9 mouse cellular contexts compared by ENCODE assay signal in the genomic region with DNA sequence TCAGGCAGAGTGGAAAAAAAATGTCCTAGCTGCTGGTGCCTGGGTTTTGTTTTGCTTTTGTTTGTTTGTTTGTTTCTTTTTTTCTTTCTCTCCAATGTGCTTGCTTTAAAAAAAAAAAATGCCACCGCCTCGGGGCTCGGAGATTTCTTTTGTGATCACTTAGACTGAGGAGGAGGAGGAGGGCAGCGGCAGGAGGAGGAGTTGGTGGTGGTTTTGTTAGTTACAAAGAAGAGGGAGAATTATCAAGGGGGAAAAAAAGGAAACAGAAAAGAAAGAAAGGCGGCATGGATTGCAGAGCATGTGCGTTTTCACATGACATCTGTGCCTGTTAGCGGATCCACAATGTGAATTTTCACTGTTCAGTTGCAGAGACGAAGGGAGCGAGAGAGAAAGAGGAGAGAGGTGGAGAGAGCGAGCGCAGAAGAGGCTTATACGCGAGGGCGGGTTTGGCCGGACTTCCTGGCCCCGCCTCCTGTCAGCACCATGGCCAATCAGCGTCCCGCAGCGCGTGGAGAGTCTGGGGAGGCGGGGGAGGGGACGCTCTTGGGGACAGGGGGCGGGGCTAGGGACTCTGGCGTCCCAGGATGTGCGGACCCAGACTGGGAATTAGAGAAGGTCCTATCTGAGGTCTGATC. TPM values are rescaled to one million over a fixed set of nuclear protein-coding genes. Genes with fewer than 3 reads are reported as not detected.
DNase-seq lines count a peak whose midpoint lies in the region; ATAC-seq and TF ChIP-seq lines count a peak whose summit lies in the region.
"Had no signal": no experiment of that assay in that cellular context is flagged by ENCODE, and none has a peak within 500 bp of the region (broad histone marks: within the 10 kb centered on the region; RNA-seq: fewer than 3 reads in every experiment).

Gene Rorb (minus strand): TSS at position 404 of the 635 bp plus-strand sequence.

- DNase-seq in spleen, postnatal 4 days (ENCODE audit: low spot score in 2 of 2): peak; percentile 25 to 66
- no peak for DNase-seq in spleen, postnatal 14 days (ENCODE audit: low spot score in 2 of 2)

- peak within 1 kb of the TSS; percentile 56 for H3K9ac ChIP-seq in heart, embryonic 11.5 days (ENCODE audit: low read depth, low read length)
- H3K9ac ChIP-seq in kidney, embryonic 14.5 days (ENCODE audit: low read depth, low read length): peak within 1 kb of the TSS; percentile 7
- peak within 1 kb of the TSS; percentile 63 for H3K9ac ChIP-seq in limb, embryonic 13.5 days
- H3K9ac ChIP-seq in midbrain, embryonic 16.5 days (ENCODE audit: low read depth, low read length): peak within 1 kb of the TSS; percentile 68

- H3K4me1 ChIP-seq in embryonic fibroblast, embryonic 13.5 days (ENCODE audit: control insufficient read depth, insufficient read depth, low read length): no peaks in the 10 kb centered on the region
- no peaks in the 10 kb centered on the region for H3K4me1 ChIP-seq in heart, embryonic 11.5 days (ENCODE audit: control insufficient read depth, insufficient read depth, low read length)
- 0 out of 2 replicates have a peak, but pooled peaks cover 6% of the 10 kb centered on the region for H3K4me1 ChIP-seq in kidney, embryonic 14.5 days (ENCODE audit: control insufficient read depth, insufficient read depth, low read length)
- H3K4me1 ChIP-seq in limb, embryonic 13.5 days: peaks cover 7% of the 10 kb centered on the region
- peaks cover 18% of the 10 kb centered on the region for H3K4me1 ChIP-seq in midbrain, embryonic 16.5 days (ENCODE audit: control insufficient read depth, insufficient read depth, low read length)
- H3K4me1 ChIP-seq in testis, adult 2 months (ENCODE audit: control insufficient read depth, insufficient read depth, low read length): peaks cover 11% of the 10 kb centered on the region

- under 1% methylated on average over 25 of the region's 25 CpGs for WGBS in heart, embryonic 11.5 days (ENCODE audit: insufficient replicate concordance)
- under 1% methylated on average over 25 of the region's 25 CpGs for WGBS in kidney, embryonic 14.5 days
- under 1% methylated on average over 25 of the region's 25 CpGs for WGBS in limb, embryonic 13.5 days
- under 1% methylated on average over 25 of the region's 25 CpGs for WGBS in midbrain, embryonic 16.5 days

- no peak within 1 kb of the TSS for H3K27ac ChIP-seq in embryonic fibroblast, embryonic 13.5 days (ENCODE audit: insufficient read depth, low read length)
- H3K27ac ChIP-seq in heart, embryonic 11.5 days (ENCODE audit: low read depth, low read length): no peak within 1 kb of the TSS
- no peak within 1 kb of the TSS for H3K27ac ChIP-seq in kidney, embryonic 14.5 days (ENCODE audit: low read depth, low read length)
- H3K27ac ChIP-seq in limb, embryonic 13.5 days: no peak within 1 kb of the TSS
- peak within 1 kb of the TSS; percentile 73 for H3K27ac ChIP-seq in midbrain, embryonic 16.5 days (ENCODE audit: low read length)
- H3K27ac ChIP-seq in testis, adult 2 months (ENCODE audit: control insufficient read depth, insufficient read depth, low read depth, low read length): no peak within 1 kb of the TSS

- H3K36me3 ChIP-seq in heart, embryonic 11.5 days (ENCODE audit: control insufficient read depth, insufficient read depth, low read length): no peaks in the 10 kb centered on the region
- no peaks in the 10 kb centered on the region for H3K36me3 ChIP-seq in kidney, embryonic 14.5 days (ENCODE audit: control insufficient read depth, insufficient read depth, low read length)
- H3K36me3 ChIP-seq in limb, embryonic 13.5 days: no peaks in the 10 kb centered on the region
- no peaks in the 10 kb centered on the region for H3K36me3 ChIP-seq in midbrain, embryonic 16.5 days (ENCODE audit: control insufficient read depth, insufficient read depth, low read length)
- no peaks in the 10 kb centered on the region for H3K36me3 ChIP-seq in testis, adult 2 months (ENCODE audit: control insufficient read depth, insufficient read depth, low read length)

- no peaks in the 10 kb centered on the region for H3K9me3 ChIP-seq in heart, embryonic 11.5 days (replicated peaks; ENCODE audit: control insufficient read depth, low read length)
- no peaks in the 10 kb centered on the region for H3K9me3 ChIP-seq in kidney, embryonic 14.5 days (ENCODE audit: control insufficient read depth, low read length)
- no peaks in the 10 kb centered on the region for H3K9me3 ChIP-seq in limb, embryonic 13.5 days
- H3K9me3 ChIP-seq in midbrain, embryonic 16.5 days (replicated peaks; ENCODE audit: control insufficient read depth, low read length, poor library complexity, severe bottlenecking): no peaks in the 10 kb centered on the region

- peak within 1 kb of the TSS; percentile 53 for H3K4me3 ChIP-seq in embryonic fibroblast, embryonic 13.5 days (ENCODE audit: insufficient read depth, low read length)
- H3K4me3 ChIP-seq in heart, embryonic 11.5 days (ENCODE audit: low read depth, low read length): peak within 1 kb of the TSS; percentile 52
- peak within 1 kb of the TSS; percentile 48 for H3K4me3 ChIP-seq in kidney, embryonic 14.5 days (ENCODE audit: low read length)
- H3K4me3 ChIP-seq in limb, embryonic 13.5 days: peak within 1 kb of the TSS; percentile 50
- peak within 1 kb of the TSS; percentile 51 for H3K4me3 ChIP-seq in midbrain, embryonic 16.5 days (ENCODE audit: low read depth, low read length)
- H3K4me3 ChIP-seq in testis, adult 2 months (ENCODE audit: control insufficient read depth, low read depth, low read length): peak within 1 kb of the TSS; percentile 72

- peak within 1 kb of the TSS; percentile 95 for H3K4me2 ChIP-seq in heart, embryonic 11.5 days
- peak within 1 kb of the TSS; percentile 93 for H3K4me2 ChIP-seq in kidney, embryonic 14.5 days (replicated peaks; ENCODE audit: low read depth, low read length)
- peak within 1 kb of the TSS; percentile 92 for H3K4me2 ChIP-seq in limb, embryonic 13.5 days (replicated peaks)
- H3K4me2 ChIP-seq in midbrain, embryonic 16.5 days (ENCODE audit: low read length): peak within 1 kb of the TSS; percentile 79

- peak; percentile 96 for ATAC-seq in heart, embryonic 11.5 days (replicated peaks; ENCODE audit: insufficient number of reproducible peaks, low FRiP score, low TSS enrichment)
- ATAC-seq in kidney, embryonic 14.5 days (ENCODE audit: low FRiP score, low TSS enrichment): peak; percentile 99
- ATAC-seq in limb, embryonic 13.5 days (ENCODE audit: low FRiP score, low read depth): peak; percentile 98
- ATAC-seq in midbrain, embryonic 16.5 days: peak; percentile 96

- peak; percentile 55; the same call in 1 of the 2 replicates for TF ChIP-seq POLR2A in embryonic fibroblast, embryonic 13.5 days (IDR thresholded peaks at IDR 0.05; ENCODE audit: low read depth, low read length)
- no peak for TF ChIP-seq POLR2A in testis, adult 2 months (IDR thresholded peaks at IDR 0.05; ENCODE audit: control insufficient read depth, low read depth, low read length)

- peaks cover 27% of the 10 kb centered on the region for H3K27me3 ChIP-seq in heart, embryonic 11.5 days (ENCODE audit: control insufficient read depth, insufficient read depth, low read length)
- peaks cover 20% of the 10 kb centered on the region for H3K27me3 ChIP-seq in kidney, embryonic 14.5 days (ENCODE audit: control insufficient read depth, insufficient read depth, low read length)
- peaks cover 40% of the 10 kb centered on the region for H3K27me3 ChIP-seq in limb, embryonic 13.5 days
- H3K27me3 ChIP-seq in midbrain, embryonic 16.5 days (ENCODE audit: control insufficient read depth, insufficient read depth, low read depth, low read length): no peaks in the 10 kb centered on the region
- no peaks in the 10 kb centered on the region for H3K27me3 ChIP-seq in testis, adult 2 months (ENCODE audit: control insufficient read depth, insufficient read depth, low read length)
- H3K27me3 ChIP-seq: CH12.LX had no signal

- no peak for TF ChIP-seq CTCF in embryonic fibroblast, embryonic 13.5 days (IDR thresholded peaks at IDR 0.05; ENCODE audit: borderline replicate concordance, insufficient read depth, low read length)
- no peak for TF ChIP-seq CTCF in testis, adult 2 months (IDR thresholded peaks at IDR 0.05; ENCODE audit: control insufficient read depth, insufficient read depth, insufficient replicate concordance, low read depth, low read length)

RNA-seq across cellular contexts. Expression of gene Rorb, which starts in this region (rescaled TPM):
- polyA plus RNA-seq in embryonic fibroblast, embryonic 13.5 days (2011; ENCODE audit: insufficient read length, low read depth, missing spikeins): 0.16 and 0.20 TPM in 2 replicates
- polyA plus RNA-seq in heart, embryonic 11.5 days (2014; fragmentation: Nextera tagmentation; extraction: Ambion mirVana): 0.18 and 0.21 TPM in 2 replicates
- 0.10 and 0.18 TPM in 2 replicates for polyA plus RNA-seq in kidney, embryonic 14.5 days (2014; fragmentation: Nextera tagmentation; extraction: Ambion mirVana)
- polyA plus RNA-seq in limb, embryonic 13.5 days (2015; fragmentation: Nextera tagmentation; extraction: Ambion mirVana): 0.43 and 0.95 TPM in 2 replicates
- polyA plus RNA-seq in midbrain, embryonic 16.5 days (2015; fragmentation: Nextera tagmentation; extraction: Ambion mirVana): 18.4 and 23.0 TPM in 2 replicates
- 0.04 TPM in 2 replicates for polyA plus RNA-seq in testis, adult 2 months (2012; rRNA removed)

Comparison
In these comparisons a context has a peak if more than half of its experiments do, and no peak if none do; other contexts are left out.
1. DNase-seq: peak in spleen, postnatal 4 days (2 of 2); none in spleen, postnatal 14 days (0 of 2).
2. Peak in ATAC-seq, H3K4me3 ChIP-seq, H3K9ac ChIP-seq and H3K4me2 ChIP-seq in heart, embryonic 11.5 days; RNA of the gene not detected or under 1 TPM.
3. Peak in ATAC-seq, H3K4me3 ChIP-seq, H3K9ac ChIP-seq and H3K4me2 ChIP-seq in kidney, embryonic 14.5 days; RNA of the gene not detected or under 1 TPM.
4. Peak in ATAC-seq, H3K4me3 ChIP-seq, H3K9ac ChIP-seq and H3K4me2 ChIP-seq in limb, embryonic 13.5 days; RNA of the gene not detected or under 1 TPM.
5. H3K9ac ChIP-seq: peak in every context shown above with its lines; median percentile 68 in midbrain, embryonic 16.5 days; 63 in limb, embryonic 13.5 days; 56 in heart, embryonic 11.5 days; 7 in kidney, embryonic 14.5 days.
6. Peak in every context shown above with its lines, with median percentiles within 50 percentile points of each other: H3K4me3 ChIP-seq, ATAC-seq and H3K4me2 ChIP-seq.